Mouse (Mus musculus): ENCODE measurements around the gene Gpr19. TPM values are rescaled to one million over a fixed set of nuclear protein-coding genes. Genes with fewer than 3 reads are reported as not detected.

Gene Gpr19
- polyA plus RNA-seq (2015; fragmentation: Nextera tagmentation; extraction: Ambion mirVana), result 37.1 and 39.1 TPM in 2 replicates

GRCm38 (mm10) chr6:134898095-134898965, at the start of gene Gpr19:
Gene Gpr19 (minus strand): TSS chr6:134898578.
- Histone ChIP-seq H3K4me3 (peak within 1 kb of the TSS; percentile 66), H3K27me3 (no peaks in the 10 kb centered on the region), H3K9ac (peak within 1 kb of the TSS; percentile 90), H3K9me3 (no peaks in the 10 kb centered on the region), H3K4me2 (peak within 1 kb of the TSS; percentile 66), H3K27ac (replicated peaks) (peak within 1 kb of the TSS; percentile 99), H3K4me1 (replicated peaks) (peaks cover 19% of the 10 kb centered on the region), H3K36me3 (no peaks in the 10 kb centered on the region)
- ATAC-seq (ENCODE audit: low read depth), result peak; percentile 95
- under 1% methylated on average over 51 of the region's 51 CpGs for WGBS

DNA sequence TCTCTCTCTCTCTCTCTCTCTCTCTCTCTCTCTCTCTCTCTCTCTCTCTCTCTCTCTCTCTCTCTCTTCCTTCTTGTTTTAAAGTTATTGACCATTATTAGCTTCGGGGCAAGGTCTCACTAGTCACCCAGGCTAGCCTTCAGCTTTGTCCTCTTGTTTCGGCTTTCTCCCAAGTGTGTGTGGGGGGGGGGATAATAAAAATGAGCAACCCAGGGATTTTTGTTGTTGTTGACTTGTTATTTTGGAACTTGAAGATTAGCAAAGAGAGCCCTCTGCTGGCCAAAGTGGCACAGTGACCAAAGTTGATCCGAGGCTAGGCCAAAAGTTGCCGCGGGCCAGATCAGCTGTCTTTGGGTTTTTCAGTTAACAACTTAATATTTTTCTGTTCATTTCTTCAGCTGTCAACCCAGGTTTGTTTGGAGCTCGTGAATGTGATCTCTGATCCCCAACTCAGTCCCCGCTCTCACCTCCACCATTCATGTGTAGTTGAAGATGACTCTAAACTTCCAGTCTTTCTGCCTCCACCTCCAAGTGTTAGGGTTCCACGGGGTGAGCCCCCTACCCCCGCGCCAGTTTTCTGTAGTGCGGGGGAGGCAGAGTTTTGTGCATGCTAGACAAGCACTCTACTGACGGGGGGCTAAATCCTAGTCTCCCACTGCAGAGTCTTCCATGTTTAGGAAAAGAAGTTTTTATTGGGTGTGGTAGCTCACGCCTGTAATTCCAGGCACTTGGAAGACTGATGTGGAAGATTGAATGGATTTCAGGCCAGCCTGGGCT, 49.1 kb upstream of the Gpr19 start:
- no peak overlapping the region for H3K27ac ChIP-seq (replicated peaks)
- no peaks in the 10 kb centered on the region for H3K27me3 ChIP-seq
- 47% methylated on average over 13 of the region's 13 CpGs for WGBS
- H3K4me1 ChIP-seq (replicated peaks), result no peaks in the 10 kb centered on the region
- H3K9ac ChIP-seq, result no peak overlapping the region
- no peak for ATAC-seq (ENCODE audit: low read depth)
- H3K4me3 ChIP-seq, result no peak overlapping the region
- H3K4me2 ChIP-seq, result no peak overlapping the region
- no peaks in the 10 kb centered on the region for H3K9me3 ChIP-seq
- H3K36me3 ChIP-seq, result no peaks in the 10 kb centered on the region

DNA sequence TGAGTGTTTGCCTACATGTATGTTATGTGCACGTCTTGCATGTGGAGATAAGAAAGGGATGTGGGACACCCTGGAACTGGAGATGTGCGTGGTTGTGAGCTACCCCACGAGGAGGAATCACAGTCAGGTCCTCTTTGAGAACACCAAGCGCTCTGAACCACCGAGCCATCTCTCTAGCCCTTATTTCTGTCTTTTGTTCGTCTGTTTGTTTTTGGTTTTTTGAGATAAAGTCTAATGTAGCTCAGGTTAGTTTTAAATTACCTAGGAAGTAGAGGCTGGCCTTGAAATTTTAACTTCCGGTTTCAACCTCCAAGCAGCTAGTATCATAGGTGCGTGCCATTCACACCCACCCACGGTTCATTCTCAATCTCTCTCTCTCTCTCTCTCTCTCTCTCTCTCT, 48.5 kb upstream of the Gpr19 start:
- Histone ChIP-seq H3K4me1 (replicated peaks) (no peaks in the 10 kb centered on the region), H3K4me3 (no peak overlapping the region), H3K27me3 (no peaks in the 10 kb centered on the region), H3K4me2 (no peak overlapping the region), H3K9me3 (no peaks in the 10 kb centered on the region), H3K27ac (replicated peaks) (no peak overlapping the region), H3K9ac (no peak overlapping the region), H3K36me3 (no peaks in the 10 kb centered on the region)
- no peak for ATAC-seq (ENCODE audit: low read depth)
- 91% methylated on average over 9 of the region's 9 CpGs for WGBS

- no peaks in the 10 kb centered on the region for H3K9me3 ChIP-seq
- no peak overlapping the region for H3K4me2 ChIP-seq
- H3K4me1 ChIP-seq (replicated peaks), result no peaks in the 10 kb centered on the region
- no peaks in the 10 kb centered on the region for H3K27me3 ChIP-seq
- no peaks in the 10 kb centered on the region for H3K36me3 ChIP-seq
- WGBS, result 67% methylated on average over 6 of the region's 6 CpGs
- H3K4me3 ChIP-seq, result no peak overlapping the region
- no peak overlapping the region for H3K9ac ChIP-seq
- H3K27ac ChIP-seq (replicated peaks), result no peak overlapping the region
- ATAC-seq (ENCODE audit: low read depth), result no peak
These were observed 47.7 kb upstream of the Gpr19 start for GRCm38 (mm10) chr6:134946054-134946453.

DNA sequence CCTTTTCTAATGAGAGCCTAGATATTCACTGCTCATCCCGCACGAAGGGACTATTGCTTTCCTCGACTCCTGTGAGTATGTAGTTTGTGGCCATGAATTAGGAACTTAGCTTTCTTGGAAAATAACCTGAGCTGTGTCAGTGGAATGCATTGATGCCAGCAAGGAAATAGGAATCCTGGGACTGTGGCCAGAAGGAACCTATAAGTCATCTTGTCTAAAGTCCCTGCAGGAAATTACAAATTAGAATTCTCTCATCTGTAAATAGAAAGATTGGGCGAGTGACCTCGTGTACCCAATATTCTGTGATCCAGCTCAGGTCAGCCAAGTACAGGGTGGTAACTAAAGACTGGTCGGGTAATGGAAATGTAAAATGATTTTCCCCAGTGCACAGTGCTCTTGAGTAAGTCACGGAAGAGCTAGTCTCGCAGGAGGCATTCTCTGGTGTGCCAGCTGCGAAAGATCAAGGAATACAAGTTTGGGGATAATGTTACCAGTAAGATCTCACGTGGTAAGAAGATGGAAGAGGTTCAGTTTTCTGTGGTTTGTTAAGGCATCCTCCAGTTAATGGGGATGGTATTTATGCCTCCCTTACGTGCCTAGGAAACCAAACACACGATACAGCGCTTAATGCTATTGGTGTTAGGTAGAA, 45.5 kb upstream of the Gpr19 start:
- Histone ChIP-seq H3K4me1 (replicated peaks) (no peaks in the 10 kb centered on the region), H3K9ac (no peak overlapping the region), H3K4me3 (no peak overlapping the region), H3K4me2 (no peak overlapping the region), H3K9me3 (no peaks in the 10 kb centered on the region), H3K27ac (replicated peaks) (no peak overlapping the region), H3K36me3 (no peaks in the 10 kb centered on the region), H3K27me3 (no peaks in the 10 kb centered on the region)
- no peak for ATAC-seq (ENCODE audit: low read depth)
- 78% methylated on average over 13 of the region's 13 CpGs for WGBS

- no peak overlapping the region for H3K27ac ChIP-seq (replicated peaks)
- H3K36me3 ChIP-seq, result no peaks in the 10 kb centered on the region
- H3K9ac ChIP-seq, result no peak overlapping the region
- 92% methylated on average over 4 of the region's 4 CpGs for WGBS
- no peak for ATAC-seq (ENCODE audit: low read depth)
- H3K27me3 ChIP-seq, result no peaks in the 10 kb centered on the region
- no peak overlapping the region for H3K4me3 ChIP-seq
- no peak overlapping the region for H3K4me2 ChIP-seq
- no peaks in the 10 kb centered on the region for H3K4me1 ChIP-seq (replicated peaks)
- H3K9me3 ChIP-seq, result no peaks in the 10 kb centered on the region
These were observed 41.4 kb upstream of the Gpr19 start for GRCm38 (mm10) chr6:134939781-134940180.

DNA sequence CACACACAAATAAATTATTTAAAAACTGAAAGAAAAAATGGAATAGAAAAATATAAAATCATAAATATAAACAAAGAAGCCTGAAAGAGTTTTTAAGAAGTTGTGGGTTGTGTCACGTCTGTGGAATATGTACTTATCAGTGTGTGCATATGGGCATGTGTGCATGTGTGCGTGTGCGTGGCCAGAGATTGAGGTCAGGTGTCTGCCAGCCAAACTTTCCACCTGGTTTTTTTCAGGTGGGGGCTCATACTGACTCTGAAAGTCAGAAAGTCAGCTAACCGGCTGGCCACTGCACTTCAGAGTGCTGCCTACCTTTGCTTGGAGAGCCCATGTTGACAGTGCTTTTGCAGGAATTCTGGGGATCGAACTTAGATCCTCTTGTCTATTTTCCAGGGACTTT, 35.9 kb upstream of the Gpr19 start:
- Histone ChIP-seq H3K27me3 (no peaks in the 10 kb centered on the region), H3K4me3 (no peak overlapping the region), H3K4me2 (no peak overlapping the region), H3K9me3 (no peaks in the 10 kb centered on the region), H3K27ac (replicated peaks) (no peak overlapping the region), H3K9ac (no peak overlapping the region), H3K4me1 (replicated peaks) (peaks cover 6% of the 10 kb centered on the region; the same call in 1 of the 2 replicates), H3K36me3 (no peaks in the 10 kb centered on the region)
- 95% methylated on average over 5 of the region's 5 CpGs for WGBS
- no peak for ATAC-seq (ENCODE audit: low read depth)

DNA sequence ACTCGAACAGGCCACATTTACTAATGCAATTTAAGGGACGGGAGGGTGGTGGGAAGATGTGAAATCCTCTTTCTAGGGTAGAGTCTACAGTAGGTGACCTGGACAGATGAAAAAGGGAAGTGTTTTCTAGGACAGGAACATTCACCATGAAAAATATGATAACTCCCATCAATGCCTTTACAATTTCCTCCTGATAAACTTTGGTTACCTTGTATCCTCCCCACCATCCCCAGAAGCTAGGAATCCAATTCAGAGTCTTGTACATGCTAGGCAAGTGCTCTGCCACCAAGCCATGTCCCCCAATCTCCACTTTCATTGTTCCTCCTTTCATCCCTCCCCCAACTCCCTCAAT, 34.8 kb upstream of the Gpr19 start:
- H3K4me2 ChIP-seq, result no peak overlapping the region
- H3K36me3 ChIP-seq, result no peaks in the 10 kb centered on the region
- H3K27me3 ChIP-seq, result no peaks in the 10 kb centered on the region
- ATAC-seq (ENCODE audit: low read depth), result no peak
- 84% methylated on average over 2 of the region's 2 CpGs for WGBS
- H3K4me1 ChIP-seq (replicated peaks), result peaks cover 11% of the 10 kb centered on the region; the same call in 1 of the 2 replicates
- H3K9ac ChIP-seq, result no peak overlapping the region
- H3K4me3 ChIP-seq, result no peak overlapping the region
- no peaks in the 10 kb centered on the region for H3K9me3 ChIP-seq
- no peak overlapping the region for H3K27ac ChIP-seq (replicated peaks)

- peaks cover 14% of the 10 kb centered on the region for H3K4me1 ChIP-seq (replicated peaks)
- no peak overlapping the region for H3K4me2 ChIP-seq
- H3K9ac ChIP-seq, result no peak overlapping the region
- H3K36me3 ChIP-seq, result no peaks in the 10 kb centered on the region
- H3K4me3 ChIP-seq, result no peak overlapping the region
- WGBS, result 79% methylated on average over 12 of the region's 12 CpGs
- no peak overlapping the region for H3K27ac ChIP-seq (replicated peaks)
- H3K27me3 ChIP-seq, result no peaks in the 10 kb centered on the region
- ATAC-seq (ENCODE audit: low read depth), result no peak
- H3K9me3 ChIP-seq, result no peaks in the 10 kb centered on the region
These were observed 34.3 kb upstream of the Gpr19 start for GRCm38 (mm10) chr6:134932486-134933206.

- peaks cover 28% of the 10 kb centered on the region for H3K4me1 ChIP-seq (replicated peaks)
- WGBS, result 79% methylated on average over 3 of the region's 3 CpGs
- no peaks in the 10 kb centered on the region for H3K9me3 ChIP-seq
- no peak for ATAC-seq (ENCODE audit: low read depth)
- H3K4me2 ChIP-seq, result no peak overlapping the region
- H3K27ac ChIP-seq (replicated peaks), result no peak overlapping the region
- no peak overlapping the region for H3K9ac ChIP-seq
- no peaks in the 10 kb centered on the region for H3K27me3 ChIP-seq
- no peaks in the 10 kb centered on the region for H3K36me3 ChIP-seq
- no peak overlapping the region for H3K4me3 ChIP-seq
These were observed 32.8 kb upstream of the Gpr19 start for GRCm38 (mm10) chr6:134931146-134931545.

- H3K36me3 ChIP-seq, result no peaks in the 10 kb centered on the region
- peak overlapping the region; percentile 63 for H3K4me3 ChIP-seq
- no peak for ATAC-seq (ENCODE audit: low read depth)
- H3K4me2 ChIP-seq, result peak overlapping the region; percentile 91
- H3K27me3 ChIP-seq, result no peaks in the 10 kb centered on the region
- H3K27ac ChIP-seq (replicated peaks), result no peak overlapping the region
- H3K9me3 ChIP-seq, result no peaks in the 10 kb centered on the region
- H3K9ac ChIP-seq, result no peak overlapping the region
- WGBS, result 70% methylated on average over 7 of the region's 7 CpGs
- peaks cover 28% of the 10 kb centered on the region for H3K4me1 ChIP-seq (replicated peaks)
These were observed 32.0 kb upstream of the Gpr19 start for GRCm38 (mm10) chr6:134930383-134930782.
